Mouse (Mus musculus): ENCODE measurements around the gene Dvl2.

The Dvl2 gene

DNA sequence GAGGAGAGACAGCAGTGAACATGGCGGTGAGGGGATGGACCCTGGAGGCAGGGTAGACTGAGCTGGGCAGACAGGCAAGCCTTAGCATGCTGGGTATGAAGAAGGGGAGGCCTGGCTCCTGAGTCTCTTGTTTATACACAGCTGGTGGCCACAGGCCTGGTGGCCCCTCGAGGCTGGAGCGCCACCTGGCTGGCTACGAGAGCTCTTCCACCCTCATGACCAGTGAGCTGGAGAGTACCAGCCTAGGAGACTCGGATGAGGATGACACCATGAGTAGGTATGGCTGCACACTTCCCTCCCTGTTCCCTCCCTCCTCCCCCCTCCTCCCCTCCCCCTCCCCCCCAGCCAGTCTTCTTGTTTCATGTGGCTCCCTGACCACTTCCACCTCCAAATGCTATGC lies 5.1 kb downstream of the Dvl2 start:
- in situ Hi-C loops (cut with MboI) = loop anchor here (25.0 kb wide), 1 partner anchor 657 kb away; the partner anchor contains the start of genes Eno3, Pfn1 and Spag7

DNA sequence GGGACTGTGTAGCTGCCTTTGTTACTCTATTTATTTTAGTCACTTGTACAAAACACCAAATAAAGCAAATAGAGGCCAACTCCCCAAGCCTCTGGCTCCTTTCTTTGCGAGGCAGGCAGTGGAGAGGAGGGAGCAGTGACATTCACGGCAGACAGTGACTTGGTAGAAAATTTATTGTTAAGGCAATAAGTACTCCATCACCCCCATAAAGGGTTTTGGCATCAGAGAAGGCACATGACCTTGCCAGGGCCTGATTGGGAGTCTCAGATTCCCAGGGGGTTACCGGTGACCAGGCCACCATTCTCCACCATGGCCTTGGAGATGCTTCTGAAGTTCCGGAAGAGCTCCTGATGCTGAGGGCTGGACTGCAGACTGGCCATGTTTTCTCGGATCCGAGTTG lies 9.6 kb downstream of the Dvl2 start:
- in situ Hi-C loops (cut with MboI) = loop anchor here (25.0 kb wide), 1 partner anchor 652 kb away; the partner anchor contains the start of genes Eno3, Pfn1 and Spag7

- in situ Hi-C loops (cut with MboI) = loop anchor here (25.0 kb wide), 1 partner anchor 652 kb away; the partner anchor contains the start of genes Eno3, Pfn1 and Spag7
Measured at GRCm38 (mm10) chr11:70010548-70010947, 10.2 kb downstream of the Dvl2 start.

GRCm38 (mm10) chr11:70010961-70011360 lies 10.6 kb downstream of the Dvl2 start:
- in situ Hi-C loops (cut with MboI) = loop anchor here (25.0 kb wide), 1 partner anchor 651 kb away; the partner anchor contains the start of genes Eno3, Pfn1 and Spag7

- in situ Hi-C loops (cut with MboI) = loop anchor here (25.0 kb wide), 1 partner anchor 649 kb away; the partner anchor contains the start of genes Eno3, Pfn1 and Spag7
Measured at GRCm38 (mm10) chr11:70012931-70013330, 12.5 kb downstream of the Dvl2 start.

DNA sequence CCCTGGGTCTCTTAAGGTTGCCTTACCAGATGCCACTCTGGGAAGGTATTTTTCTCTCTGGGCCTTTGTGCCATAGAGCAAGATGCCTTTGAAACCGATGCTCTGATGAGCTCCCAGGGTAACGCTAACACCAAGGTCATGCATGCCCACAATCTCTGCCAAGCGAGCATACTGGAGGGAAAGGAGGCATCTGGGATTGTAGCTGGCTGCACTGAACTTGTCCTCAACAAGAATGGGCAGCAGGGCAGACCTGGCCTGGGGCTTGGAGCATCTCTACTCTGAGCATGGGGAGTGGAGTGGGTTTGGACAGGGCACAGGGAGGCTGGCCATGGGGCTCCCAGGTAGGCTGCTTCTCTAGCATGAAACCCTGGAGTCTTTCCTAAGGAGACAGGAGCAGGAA lies 13.0 kb downstream of the Dvl2 start:
- in situ Hi-C loops (cut with MboI) = loop anchor here (25.0 kb wide), 1 partner anchor 649 kb away; the partner anchor contains the start of genes Eno3, Pfn1 and Spag7

- in situ Hi-C loops (cut with MboI) = loop anchor here (25.0 kb wide), 1 partner anchor 648 kb away; the partner anchor contains the start of genes Eno3, Pfn1 and Spag7
Measured at GRCm38 (mm10) chr11:70014051-70014450, 13.7 kb downstream of the Dvl2 start.

DNA sequence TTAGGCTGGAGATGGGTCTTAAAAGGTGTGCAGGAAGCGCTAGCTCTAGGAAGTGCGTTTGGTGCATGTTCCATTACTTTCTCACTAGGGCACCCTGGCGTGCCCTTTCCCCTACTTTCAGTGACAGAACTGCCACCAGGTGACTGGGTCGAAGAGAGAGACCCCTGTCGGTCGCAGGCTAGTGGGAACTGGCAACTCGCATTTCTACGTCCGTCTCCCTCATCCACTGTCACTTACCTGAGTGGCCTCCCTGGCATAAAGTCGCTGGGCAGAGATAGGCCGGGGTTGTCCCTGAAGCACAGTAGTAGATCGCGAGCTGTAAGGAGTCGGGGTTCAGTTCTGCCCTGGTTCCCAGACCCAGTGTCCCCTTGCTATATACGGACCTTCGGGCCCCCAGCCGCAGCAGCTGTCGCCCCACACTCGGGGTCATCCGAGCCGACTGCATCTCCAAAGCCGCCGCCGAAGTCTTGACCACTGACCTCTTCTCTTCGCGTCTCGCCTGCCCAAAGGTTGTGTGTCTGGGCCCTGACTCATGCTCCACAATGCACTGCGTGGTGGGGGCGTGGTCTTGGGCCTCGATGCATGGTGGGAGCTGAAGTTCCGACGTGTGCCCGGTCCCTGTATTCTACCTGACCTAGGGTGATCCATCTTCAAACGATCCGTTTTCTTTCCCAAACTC lies 14.6 kb downstream of the Dvl2 start, which contains the start of gene Acadvl:
Gene Acadvl, minus strand, starts transcription at position 532 of the 679 bp plus-strand sequence.
- in situ Hi-C loops (cut with MboI) = loop anchor here (25.0 kb wide), 1 partner anchor 647 kb away; the partner anchor contains the start of genes Eno3, Pfn1 and Spag7

GRCm38 (mm10) chr11:70015677-70016076 lies 15.3 kb downstream of the Dvl2 start:
- in situ Hi-C loops (cut with MboI) = loop anchor here (25.0 kb wide), 1 partner anchor 647 kb away; the partner anchor contains the start of genes Eno3, Pfn1 and Spag7

DNA sequence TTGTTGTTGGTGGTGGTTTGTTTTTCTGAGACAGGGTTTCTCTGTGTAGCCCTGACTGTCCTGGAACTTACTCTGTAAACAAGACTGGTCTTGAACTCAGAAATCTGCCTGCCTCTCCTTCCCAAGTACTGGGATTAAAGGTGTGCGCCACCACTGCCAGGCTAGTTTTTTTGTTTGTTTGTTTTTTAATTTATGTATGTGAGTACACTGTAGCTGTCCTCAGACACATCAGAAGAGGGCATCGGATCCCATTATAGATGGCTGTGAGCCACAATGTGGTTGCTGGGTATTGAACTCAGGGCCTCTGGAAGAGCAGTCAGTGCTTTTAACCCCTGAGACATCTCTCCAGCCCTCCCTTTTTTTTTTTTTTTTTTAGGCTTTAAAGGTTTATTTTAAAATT lies 15.8 kb downstream of the Dvl2 start:
- in situ Hi-C loops (cut with MboI) = loop anchor here (25.0 kb wide), 1 partner anchor 646 kb away; the partner anchor contains the start of genes Eno3, Pfn1 and Spag7

DNA sequence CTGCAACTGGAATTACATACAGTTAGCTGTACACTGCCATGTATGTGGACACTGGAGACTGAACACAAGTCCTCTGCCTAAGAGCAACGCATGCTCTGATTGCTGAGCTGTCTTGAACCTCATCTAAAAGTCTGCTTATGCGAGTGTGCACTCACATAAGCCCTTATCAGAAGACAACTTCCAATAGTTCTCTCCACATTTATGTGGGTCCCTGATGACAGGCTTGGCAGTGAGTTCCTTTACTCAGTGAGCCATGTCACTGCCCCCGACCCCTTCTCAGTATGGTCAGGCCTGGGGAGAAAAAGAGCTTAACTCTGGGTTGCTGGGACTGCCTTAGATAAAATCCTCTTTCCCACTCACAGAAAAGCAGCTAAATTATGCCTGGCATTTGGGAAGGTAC lies 16.3 kb downstream of the Dvl2 start, which contains the start of gene Dlg4:
Gene Dlg4, plus strand, starts transcription at position 274 of the 400 bp plus-strand sequence.
- in situ Hi-C loops (cut with MboI) = loop anchor here (25.0 kb wide), 1 partner anchor 646 kb away; the partner anchor contains the start of genes Eno3, Pfn1 and Spag7

DNA sequence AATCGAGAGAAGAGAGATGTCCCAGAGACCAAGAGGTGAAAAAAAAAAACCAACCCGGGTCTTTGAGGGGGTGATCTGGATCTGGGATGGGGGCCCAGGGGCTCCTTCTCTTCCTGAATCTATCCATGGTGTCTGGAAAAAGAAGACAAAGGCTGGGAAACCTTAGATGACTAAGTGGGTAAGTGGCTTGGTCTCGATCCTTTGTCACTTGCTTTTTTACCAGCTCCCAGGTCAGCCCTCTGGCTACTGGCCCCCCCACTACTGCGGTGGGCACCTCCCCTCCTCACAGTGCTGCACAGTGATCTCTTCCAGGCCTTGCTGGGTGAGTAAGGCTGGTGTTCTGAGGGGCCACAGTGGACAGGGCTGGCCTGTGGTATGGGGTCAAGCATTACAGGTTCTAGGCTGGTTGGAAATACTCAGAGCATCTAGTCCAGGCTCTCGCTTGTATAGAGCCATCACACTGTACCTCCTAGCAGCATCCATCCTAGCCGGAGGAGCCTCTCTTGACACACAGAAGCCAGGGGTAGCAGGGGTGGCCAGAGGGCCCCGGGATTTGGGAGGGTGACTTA lies 16.9 kb downstream of the Dvl2 start:
- in situ Hi-C loops (cut with MboI) = loop anchor here (25.0 kb wide), 1 partner anchor 645 kb away; the partner anchor contains the start of genes Eno3, Pfn1 and Spag7

GRCm38 (mm10) chr11:70018131-70018990 lies 18.0 kb downstream of the Dvl2 start:
- in situ Hi-C loops (cut with MboI) = loop anchor here (25.0 kb wide), 1 partner anchor 644 kb away; the partner anchor contains the start of genes Eno3, Pfn1 and Spag7

GRCm38 (mm10) chr11:70019495-70020021 lies 19.2 kb downstream of the Dvl2 start:
- in situ Hi-C loops (cut with MboI) = loop anchor here (25.0 kb wide), 1 partner anchor 643 kb away; the partner anchor contains the start of genes Eno3, Pfn1 and Spag7

- in situ Hi-C loops (cut with MboI) = loop anchor here (25.0 kb wide), 1 partner anchor 642 kb away; the partner anchor contains the start of genes Eno3, Pfn1 and Spag7
Measured at GRCm38 (mm10) chr11:70020022-70020631, 19.7 kb downstream of the Dvl2 start.

DNA sequence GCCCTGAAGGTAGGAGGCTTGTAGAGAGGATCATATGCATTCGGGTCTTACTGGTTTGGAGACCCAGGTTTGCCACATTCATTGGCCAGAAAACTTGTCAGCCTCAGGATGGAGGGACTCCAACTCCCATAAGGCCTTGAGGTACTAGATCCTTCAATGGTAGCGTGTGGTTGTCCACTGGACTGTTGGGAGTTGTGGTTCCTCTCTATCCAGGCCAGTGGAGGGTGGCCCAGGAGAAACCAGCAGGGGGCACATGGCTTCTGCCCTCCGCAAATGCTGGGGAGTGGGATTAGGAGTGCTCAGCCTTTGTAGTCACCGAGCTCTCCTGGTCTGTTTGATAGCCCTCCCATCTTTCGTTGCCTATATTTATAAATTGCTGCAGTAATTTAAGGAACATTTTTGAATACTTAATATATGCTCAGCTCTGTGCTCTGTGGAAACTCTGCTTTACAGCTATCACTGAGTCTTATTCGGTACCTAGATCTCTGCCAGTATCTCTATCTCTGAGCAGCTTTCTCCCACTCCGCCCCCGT lies 20.4 kb downstream of the Dvl2 start:
- in situ Hi-C loops (cut with MboI) = loop anchor here (25.0 kb wide), 1 partner anchor 642 kb away; the partner anchor contains the start of genes Eno3, Pfn1 and Spag7

DNA sequence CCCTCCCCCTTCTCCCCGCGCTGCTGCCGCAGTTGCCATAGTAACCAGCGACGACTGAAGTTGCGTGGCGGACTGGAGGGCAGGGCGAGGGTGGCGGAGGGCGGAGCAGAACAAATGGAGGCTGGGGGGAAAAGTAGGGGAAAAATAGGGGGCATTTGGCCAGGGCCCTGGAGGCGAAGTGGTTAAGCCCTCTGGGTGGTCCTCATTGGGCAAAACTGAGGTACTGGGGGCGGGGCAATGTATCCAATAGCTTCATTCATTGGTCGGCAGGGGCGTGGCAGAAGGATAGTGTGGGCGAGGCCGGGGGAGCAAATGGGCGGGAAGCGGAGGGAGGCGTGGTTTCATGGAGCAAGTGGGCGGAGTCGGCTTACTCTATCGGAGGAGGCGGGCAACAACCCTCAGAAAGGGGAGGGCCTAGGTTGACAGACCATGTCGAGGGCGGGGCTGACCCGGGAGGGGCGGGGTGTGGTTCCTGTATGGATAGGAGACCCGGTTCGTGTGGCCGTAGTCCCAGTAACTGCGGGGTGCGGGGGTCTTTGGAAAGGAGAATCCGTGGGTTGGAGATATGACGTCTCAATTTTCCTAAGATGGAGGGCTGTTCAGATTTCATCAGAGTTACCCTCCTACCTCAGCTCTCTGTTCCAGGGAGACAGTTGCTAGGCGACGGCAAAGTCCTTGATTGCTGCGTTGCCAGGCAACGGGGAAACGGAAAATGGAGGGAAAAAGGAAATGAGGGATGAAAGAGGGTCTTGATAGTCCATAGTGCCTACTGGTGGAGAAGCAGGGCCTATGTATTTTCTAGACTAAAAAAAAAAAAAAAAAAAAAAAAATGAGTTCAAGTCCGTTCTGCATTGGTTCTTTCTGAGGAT lies 21.1 kb downstream of the Dvl2 start:
- in situ Hi-C loops (cut with MboI) = loop anchor here (25.0 kb wide), 1 partner anchor 641 kb away; the partner anchor contains the start of genes Eno3, Pfn1 and Spag7

- in situ Hi-C loops (cut with MboI) = loop anchor here (25.0 kb wide), 1 partner anchor 639 kb away; the partner anchor contains the start of genes Eno3, Pfn1 and Spag7
Measured at GRCm38 (mm10) chr11:70023481-70024150, 23.2 kb downstream of the Dvl2 start.

Data from mature B cell (primary cell).